Mouse (Mus musculus): ENCODE data around the gene Pgr.

DNA sequence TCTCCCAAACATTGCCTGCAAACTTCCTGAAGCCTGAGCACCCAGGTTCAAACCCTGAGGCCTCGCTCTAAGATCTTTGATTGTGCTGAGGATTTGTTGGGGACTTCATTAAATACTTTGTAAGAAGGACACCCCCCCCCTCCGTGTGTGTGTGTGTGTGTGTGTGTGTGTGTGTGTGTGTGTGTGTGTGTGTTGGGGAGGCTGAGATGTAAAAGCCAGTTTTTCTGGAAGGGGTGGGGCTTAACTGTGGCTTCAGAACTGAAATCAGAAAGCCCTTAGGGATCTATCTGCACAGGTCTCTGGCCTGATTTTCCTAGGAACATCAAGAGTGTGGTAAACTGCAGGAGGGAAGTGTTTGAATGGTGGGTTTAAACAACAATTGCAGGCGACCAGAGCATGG is 2.6 kb downstream of the Pgr start:
- TF ChIP-seq CTCF (IDR thresholded peaks at IDR 0.05; ENCODE audit: borderline replicate concordance, control insufficient read depth, extremely low read depth, insufficient read depth, low read length, poor library complexity) (no peak), POLR2A (IDR thresholded peaks at IDR 0.05; ENCODE audit: control insufficient read depth, extremely low read depth, insufficient read depth, low read length, poor library complexity) (no peak)

All from thymus, adult 2 months (tissue).